Mouse (Mus musculus): ENCODE data around the gene Kcnip4.

Kcnip4 gene

GRCm38 (mm10) chr5:49356381-49356780, 168.3 kb downstream of the Kcnip4 start:
- DNase-seq (ENCODE audit: low read depth, low spot score), result no peak

- DNase-seq (ENCODE audit: low read depth, low spot score), result no peak
These were observed 172.6 kb downstream of the Kcnip4 start for GRCm38 (mm10) chr5:49352061-49352460.

- DNase-seq (ENCODE audit: low read depth, low spot score), result no peak
These were observed 174.4 kb downstream of the Kcnip4 start for GRCm38 (mm10) chr5:49350126-49350909.

GRCm38 (mm10) chr5:49349541-49349940, 175.2 kb downstream of the Kcnip4 start:
- no peak for DNase-seq (ENCODE audit: low read depth, low spot score)

GRCm38 (mm10) chr5:49348511-49348910, 176.2 kb downstream of the Kcnip4 start:
- DNase-seq (ENCODE audit: low read depth, low spot score), result no peak

- DNase-seq (ENCODE audit: low read depth, low spot score), result no peak
These were observed 180.1 kb downstream of the Kcnip4 start for GRCm38 (mm10) chr5:49344606-49345005.

- no peak for DNase-seq (ENCODE audit: low read depth, low spot score)
These were observed 187.5 kb downstream of the Kcnip4 start for GRCm38 (mm10) chr5:49337164-49337563.

- no peak for DNase-seq (ENCODE audit: low read depth, low spot score)
These were observed 191.6 kb downstream of the Kcnip4 start for GRCm38 (mm10) chr5:49333063-49333462.

GRCm38 (mm10) chr5:49329023-49329422, 195.7 kb downstream of the Kcnip4 start:
- no peak for DNase-seq (ENCODE audit: low read depth, low spot score)

- no peak for DNase-seq (ENCODE audit: low read depth, low spot score)
These were observed 206.0 kb downstream of the Kcnip4 start for GRCm38 (mm10) chr5:49318661-49319060.

- DNase-seq (ENCODE audit: low read depth, low spot score), result no peak
These were observed 206.8 kb downstream of the Kcnip4 start for GRCm38 (mm10) chr5:49317869-49318268.

- no peak for DNase-seq (ENCODE audit: low read depth, low spot score)
These were observed 217.9 kb downstream of the Kcnip4 start for GRCm38 (mm10) chr5:49306796-49307195.

- no peak for DNase-seq (ENCODE audit: low read depth, low spot score)
These were observed 219.4 kb downstream of the Kcnip4 start for GRCm38 (mm10) chr5:49305321-49305720.

- no peak for DNase-seq (ENCODE audit: low read depth, low spot score)
These were observed 226.1 kb downstream of the Kcnip4 start for GRCm38 (mm10) chr5:49298654-49299053.

- DNase-seq (ENCODE audit: low read depth, low spot score), result no peak
These were observed 232.3 kb downstream of the Kcnip4 start for GRCm38 (mm10) chr5:49292421-49292820.

GRCm38 (mm10) chr5:49291801-49292200, 232.9 kb downstream of the Kcnip4 start:
- no peak for DNase-seq (ENCODE audit: low read depth, low spot score)

GRCm38 (mm10) chr5:49285455-49286135, 239.1 kb downstream of the Kcnip4 start:
- no peak for DNase-seq (ENCODE audit: low read depth, low spot score)

GRCm38 (mm10) chr5:49284776-49285175, 239.9 kb downstream of the Kcnip4 start:
- no peak for DNase-seq (ENCODE audit: low read depth, low spot score)

- no peak for DNase-seq (ENCODE audit: low read depth, low spot score)
These were observed 241.3 kb downstream of the Kcnip4 start for GRCm38 (mm10) chr5:49283403-49283802.

- no peak for DNase-seq (ENCODE audit: low read depth, low spot score)
These were observed 252.8 kb downstream of the Kcnip4 start for GRCm38 (mm10) chr5:49271864-49272263.

- DNase-seq (ENCODE audit: low read depth, low spot score), result no peak
These were observed 255.9 kb downstream of the Kcnip4 start for GRCm38 (mm10) chr5:49268807-49269206.

GRCm38 (mm10) chr5:49259356-49259755, 265.4 kb downstream of the Kcnip4 start:
- no peak for DNase-seq (ENCODE audit: low read depth, low spot score)

- DNase-seq (ENCODE audit: low read depth, low spot score), result no peak
These were observed 267.9 kb downstream of the Kcnip4 start for GRCm38 (mm10) chr5:49256850-49257249.
